Mouse (Mus musculus) CH12.LX (cell line): Measurements from ENCODE around the gene Prelp. TPM values are rescaled to one million over a fixed set of nuclear protein-coding genes. Genes with fewer than 3 reads are reported as not detected.
A peak's percentile ranks its signal among the peaks of the same experiment; 100 is the strongest.

Source experiments
- DNase-seq: peaks from one replicate; pipeline ENCODE4 v3.0.0-alpha.2; 2013; ENCODE audit errors: extremely low read depth
- H3K27ac ChIP-seq: 2 replicates; pipeline ENCODE4 v1.5.1; 2012; ENCODE audit warnings: low read depth, mild to moderate bottlenecking, control low read depth, moderate library complexity; ENCODE audit not compliant: insufficient read depth
- H3K27me3 ChIP-seq: replicated peaks from 2 replicates; pipeline ENCODE3; 2012; ENCODE audit warnings: inconsistent platforms
- H3K36me3 ChIP-seq, 2 experiments: replicated peaks in 1 of 2; 2 replicates each; pipeline versions ENCODE3 to v1.6.1; 2012; ENCODE audit warnings: inconsistent platforms in 1 of 2, low read length in 1 of 2, mild to moderate bottlenecking in 1 of 2, mixed read lengths in 1 of 2, moderate library complexity in 1 of 2; ENCODE audit not compliant: control insufficient read depth in 1 of 2, insufficient read depth in 1 of 2
- H3K4me1 ChIP-seq, 2 experiments: 2 replicates each; pipeline ENCODE4 v1.6.1; 2012; ENCODE audit warnings: inconsistent platforms in 1 of 2, moderate library complexity in 1 of 2; ENCODE audit not compliant: insufficient read depth in 2 of 2, control insufficient read depth in 1 of 2
- H3K4me2 ChIP-seq: 2 replicates; pipeline ENCODE4 v1.6.1; 2012; ENCODE audit warnings: low read depth, mild to moderate bottlenecking, control low read depth; ENCODE audit not compliant: poor library complexity, insufficient read depth, severe bottlenecking
- H3K4me3 ChIP-seq, 3 experiments: fragments of 150-350 bp in 1 of 3; sonication (generic) in 1 of 3; replicated peaks in 1 of 3; 2 replicates each; pipeline versions ENCODE3 to v1.5.1; 2011 to 2012; ENCODE audit warnings: low read depth in 2 of 3, low read length in 2 of 3, mild to moderate bottlenecking in 2 of 3, moderate library complexity in 2 of 3, control low read depth in 1 of 3, improper control_type of control experiment in 1 of 3, inconsistent platforms in 1 of 3, mixed read lengths in 1 of 3; ENCODE audit not compliant: poor library complexity in 1 of 3
- H3K79me2 ChIP-seq: replicated peaks from 2 replicates; pipeline ENCODE4 v1.6.1; 2012; ENCODE audit warnings: mild to moderate bottlenecking, moderate library complexity; ENCODE audit not compliant: control insufficient read depth, poor library complexity, insufficient read depth, severe bottlenecking; ENCODE audit errors: extremely low read depth
- H3K9ac ChIP-seq: 2 replicates; pipeline ENCODE4 v1.6.1; 2012; ENCODE audit warnings: low read depth, mild to moderate bottlenecking, control low read depth, moderate library complexity; ENCODE audit not compliant: insufficient read depth
- H3K9me3 ChIP-seq: replicated peaks from 2 replicates; pipeline ENCODE3; 2012; ENCODE audit warnings: low read length, inconsistent platforms, mixed read lengths
- BHLHE40 ChIP-seq: IDR thresholded peaks from 2 replicates; pipeline ENCODE4 v1.6.1; 2011; ENCODE audit warnings: mild to moderate bottlenecking, low read depth, low read length, improper control_type of control experiment
- CHD1 ChIP-seq: IDR thresholded peaks from 2 replicates; pipeline ENCODE4 v1.6.1; 2012; ENCODE audit warnings: low read depth, low read length, improper control_type of control experiment, inconsistent platforms
- CHD2 ChIP-seq: IDR thresholded peaks from 2 replicates; pipeline ENCODE4 v1.6.1; 2011; ENCODE audit warnings: low read length, improper control_type of control experiment
- CTCF ChIP-seq, 2 experiments: IDR thresholded peaks in 1 of 2; conservative IDR thresholded peaks in 1 of 2; 2 replicates each; pipeline ENCODE4 v1.5.1; 2011 to 2012; ENCODE audit warnings: low read depth in 2 of 2, low read length in 2 of 2, improper control_type of control experiment in 1 of 2, inconsistent platforms in 1 of 2, mild to moderate bottlenecking in 1 of 2, moderate library complexity in 1 of 2
- E2F4 ChIP-seq: IDR thresholded peaks from 2 replicates; pipeline ENCODE4 v1.6.1; 2011; ENCODE audit warnings: low read depth, low read length, improper control_type of control experiment; ENCODE audit not compliant: insufficient replicate concordance
- ELF1 ChIP-seq: IDR thresholded peaks from 2 replicates; pipeline ENCODE4 v1.6.1; 2014; ENCODE audit warnings: low read depth, mild to moderate bottlenecking, inconsistent platforms, low read length, improper control_type of control experiment
- EP300 ChIP-seq: IDR thresholded peaks from 2 replicates; pipeline ENCODE4 v1.6.1; 2011; ENCODE audit warnings: low read length, improper control_type of control experiment
- ETS1 ChIP-seq: conservative IDR thresholded peaks from 2 replicates; pipeline ENCODE4 v1.6.1; 2012; ENCODE audit warnings: low read depth, mild to moderate bottlenecking, inconsistent platforms, low read length, improper control_type of control experiment, moderate library complexity
- GABPA ChIP-seq: IDR thresholded peaks from 2 replicates; pipeline ENCODE4 v1.6.1; 2012; ENCODE audit warnings: low read depth, low read length, improper control_type of control experiment, inconsistent platforms; ENCODE audit not compliant: insufficient replicate concordance
- HCFC1 ChIP-seq: IDR thresholded peaks from 2 replicates; pipeline ENCODE4 v1.6.1; 2012; ENCODE audit warnings: low read depth, mild to moderate bottlenecking, inconsistent platforms, low read length, improper control_type of control experiment
- JUND ChIP-seq: conservative IDR thresholded peaks from 2 replicates; pipeline ENCODE4 v1.6.1; 2011; ENCODE audit warnings: low read depth, low read length, improper control_type of control experiment
- KAT2A ChIP-seq: IDR thresholded peaks from 2 replicates; pipeline ENCODE4 v1.6.1; 2012; ENCODE audit warnings: low read length, improper control_type of control experiment, inconsistent platforms; ENCODE audit not compliant: insufficient replicate concordance
- MAX ChIP-seq: IDR thresholded peaks from 2 replicates; pipeline ENCODE4 v1.6.1; 2011; ENCODE audit warnings: low read length, improper control_type of control experiment
- MAZ ChIP-seq: IDR thresholded peaks from 2 replicates; pipeline ENCODE4 v1.6.1; 2012; ENCODE audit warnings: low read depth, mild to moderate bottlenecking, inconsistent platforms, low read length, improper control_type of control experiment, moderate library complexity
- MXI1 ChIP-seq: IDR thresholded peaks from 2 replicates; pipeline ENCODE4 v1.6.1; 2011; ENCODE audit warnings: mild to moderate bottlenecking, low read depth, low read length, improper control_type of control experiment
- MYC ChIP-seq: IDR thresholded peaks from 2 replicates; pipeline ENCODE4 v1.6.1; 2011; ENCODE audit warnings: low read depth, mild to moderate bottlenecking, improper control_type of control experiment, low read length
- NELFE ChIP-seq: IDR thresholded peaks from 2 replicates; pipeline ENCODE4 v1.6.1; 2011; ENCODE audit warnings: low read depth, low read length, improper control_type of control experiment
- NRF1 ChIP-seq: IDR thresholded peaks from 2 replicates; pipeline ENCODE4 v1.6.1; 2014; ENCODE audit warnings: low read depth, mild to moderate bottlenecking, inconsistent platforms, low read length, improper control_type of control experiment, moderate library complexity
- PAX5 ChIP-seq: IDR thresholded peaks from 2 replicates; pipeline ENCODE4 v1.6.1; 2012; ENCODE audit warnings: low read length, inconsistent platforms, mixed read lengths
- POLR2A ChIP-seq: IDR thresholded peaks from 2 replicates; pipeline ENCODE4 v1.6.1; 2011; ENCODE audit warnings: low read depth, mild to moderate bottlenecking, improper control_type of control experiment, low read length
- POLR2AphosphoS2 ChIP-seq: IDR thresholded peaks from 2 replicates; pipeline ENCODE4 v1.6.1; 2011; ENCODE audit warnings: low read depth, low read length, improper control_type of control experiment
- RAD21 ChIP-seq: IDR thresholded peaks from 2 replicates; pipeline ENCODE4 v1.6.1; 2011; ENCODE audit warnings: low read depth, mild to moderate bottlenecking, low read length, improper control_type of control experiment, moderate library complexity
- RCOR1 ChIP-seq: conservative IDR thresholded peaks from 2 replicates; pipeline ENCODE4 v1.6.1; 2012; ENCODE audit warnings: low read depth, mild to moderate bottlenecking, inconsistent platforms, low read length, improper control_type of control experiment
- SIN3A ChIP-seq: IDR thresholded peaks from 2 replicates; pipeline ENCODE4 v1.6.1; 2012; ENCODE audit warnings: low read length, improper control_type of control experiment, inconsistent platforms
- SMC3 ChIP-seq: IDR thresholded peaks from 2 replicates; pipeline ENCODE4 v1.6.1; 2011; ENCODE audit warnings: low read depth, low read length, improper control_type of control experiment
- UBTF ChIP-seq: IDR thresholded peaks from 2 replicates; pipeline ENCODE4 v1.6.1; 2012; ENCODE audit warnings: low read depth, mild to moderate bottlenecking, inconsistent platforms, low read length, improper control_type of control experiment, moderate library complexity
- USF1 ChIP-seq: IDR thresholded peaks from 2 replicates; pipeline ENCODE4 v1.6.1; 2014; ENCODE audit warnings: low read depth, mild to moderate bottlenecking, inconsistent platforms, low read length, improper control_type of control experiment
- USF2 ChIP-seq: conservative IDR thresholded peaks from 2 replicates; pipeline ENCODE4 v1.6.1; 2011; ENCODE audit warnings: low read depth, low read length, improper control_type of control experiment
- ZKSCAN1 ChIP-seq: IDR thresholded peaks from 2 replicates; pipeline ENCODE4 v1.6.1; 2012; ENCODE audit warnings: low read depth, inconsistent platforms, low read length, improper control_type of control experiment, borderline replicate concordance
- ZMIZ1 ChIP-seq: IDR thresholded peaks from 2 replicates; pipeline ENCODE4 v1.6.1; 2012; ENCODE audit warnings: low read depth, mild to moderate bottlenecking, inconsistent platforms, low read length, improper control_type of control experiment
- ZNF384 ChIP-seq: IDR thresholded peaks from 2 replicates; pipeline ENCODE4 v1.6.1; 2012; ENCODE audit warnings: low read depth, low read length, improper control_type of control experiment, inconsistent platforms
- dilution Hi-C: fragments of 300-500 bp; cut with MboI; formaldehyde crosslinking; loops from 2 replicates; pipeline ENCODE4 v1.14.3; 2020; ENCODE audit warnings: low sequenced_read_pairs; ENCODE audit not compliant: extremely low pct_unique_long_range_greater_than_20kb, extremely low pct_ligation_motif_present
- in situ Hi-C: fragments of 300-500 bp; cut with MboI; formaldehyde crosslinking; loops from 3 replicates; pipeline ENCODE4 v1.14.3; 2019; ENCODE audit warnings: low sequenced_read_pairs, low pct_ligation_motif_present, low pct_unique_long_range_greater_than_20kb, mixed read lengths
- polyA plus RNA-seq: library from polyadenylated mRNA; unstranded; fragments of >175 nt; gene quantifications from 2 replicates; pipeline ENCODE4 v1.2.1, GENCODE M21; 2012; ENCODE audit warnings: low read depth; ENCODE audit not compliant: insufficient read length
- total RNA-seq, 2 experiments: library from RNA; depleted of rRNA; stranded (reverse); fragments of 300-350 nt in 1 of 2; fragments of >200 nt in 1 of 2; gene quantifications; 2 replicates each; pipeline ENCODE4 v1.2.3; 2012 to 2014

Gene Prelp
- total and polyA plus RNA-seq, 3 experiments, result not detected

GRCm38 (mm10) chr1:133925223-133925622 is 4.0 kb upstream of the Prelp start:
- Histone ChIP-seq H3K79me2 (no peaks in the 10 kb centered on the region), H3K9ac (no peak overlapping the region), H3K27ac (no peak overlapping the region), H3K4me3 (no peak overlapping the region), H3K9me3 (peaks cover 8% of the 10 kb centered on the region), H3K4me1 (no peaks in the 10 kb centered on the region), H3K36me3 (no peaks in the 10 kb centered on the region), H3K4me2 (no peak overlapping the region), H3K27me3 (peaks cover 72% of the 10 kb centered on the region)
- no peak for DNase-seq
- dilution Hi-C loops (no loop called here), in situ Hi-C loops (no loop called here)
- TF ChIP-seq MAX, result no peak
- no peak for TF ChIP-seq MXI1
- TF ChIP-seq CHD2, result no peak
- TF ChIP-seq NRF1, result no peak
- no peak for TF ChIP-seq MYC
- TF ChIP-seq PAX5, result no peak
- TF ChIP-seq NELFE, result no peak
- TF ChIP-seq ZKSCAN1, result no peak
- no peak for TF ChIP-seq E2F4
- TF ChIP-seq KAT2A, result no peak
- no peak for TF ChIP-seq MAZ
- no peak for TF ChIP-seq EP300
- no peak for TF ChIP-seq POLR2A
- no peak for TF ChIP-seq CHD1
- no peak for TF ChIP-seq RCOR1
- TF ChIP-seq SIN3A, result no peak

GRCm38 (mm10) chr1:133924141-133924875 is 3.1 kb upstream of the Prelp start:
- no peaks in the 10 kb centered on the region for H3K36me3 ChIP-seq
- TF ChIP-seq UBTF, result no peak
- peak; percentile 51 for TF ChIP-seq NRF1
- TF ChIP-seq ZKSCAN1, result no peak
- no peak for TF ChIP-seq SMC3
- TF ChIP-seq HCFC1, result peak; percentile 80
- no peak for TF ChIP-seq KAT2A
- TF ChIP-seq ZMIZ1, result no peak
- TF ChIP-seq USF2, result no peak
- no peak for TF ChIP-seq POLR2AphosphoS2
- TF ChIP-seq ELF1, result no peak
- TF ChIP-seq MXI1, result no peak
- no peak for TF ChIP-seq CHD1
- TF ChIP-seq MAZ, result no peak
- TF ChIP-seq RAD21, result no peak; the same call in 1 of the 2 replicates
- no peak for TF ChIP-seq USF1
- no peak for TF ChIP-seq JUND
- TF ChIP-seq CTCF (conservative IDR thresholded peaks at IDR 0.05 in 1 of 2, IDR thresholded peaks at IDR 0.05 in 1 of 2; ENCODE audit: low read depth in 2 of 2, low read length in 2 of 2), result peak in 1 of 2 experiments; percentile 38; a peak in 2 of 4 replicates
- no peak for TF ChIP-seq PAX5
- TF ChIP-seq ZNF384, result no peak
- no peak for TF ChIP-seq BHLHE40
- no peak for TF ChIP-seq GABPA
- TF ChIP-seq ETS1, result no peak
- H3K9ac ChIP-seq, result no peak overlapping the region
- H3K4me3 ChIP-seq, result no peak overlapping the region
- H3K27ac ChIP-seq, result no peak overlapping the region
- H3K4me1 ChIP-seq, result no peaks in the 10 kb centered on the region
- peak; percentile 24 for DNase-seq
- H3K79me2 ChIP-seq, result no peaks in the 10 kb centered on the region
- H3K27me3 ChIP-seq, result peaks cover 72% of the 10 kb centered on the region
- in situ Hi-C loops, result loop anchor here (25.0 kb wide), 1 partner anchor 388 kb away; no protein-coding TSS in a partner anchor
- no peak overlapping the region for H3K4me2 ChIP-seq
- dilution Hi-C loops, result no loop called here
- H3K9me3 ChIP-seq, result peaks cover 8% of the 10 kb centered on the region
